8 mouse cellular contexts compared by ENCODE assay signal in genomic region chr1:156037144-156037583, GRCm38 (mm10). TPM values are rescaled to one million over a fixed set of nuclear protein-coding genes. Genes with fewer than 3 reads are reported as not detected.
DNase-seq lines count a peak whose midpoint lies in the region; ATAC-seq and TF ChIP-seq lines count a peak whose summit lies in the region.

No protein-coding gene starts in this region.

- H3K27me3 ChIP-seq in hindbrain, embryonic 10.5 days (ENCODE audit: insufficient read depth, poor library complexity, severe bottlenecking) = no peaks in the 10 kb centered on the region
- H3K27me3 ChIP-seq in hindbrain, embryonic 11.5 days (ENCODE audit: control insufficient read depth, insufficient read depth, low read length) = no peaks in the 10 kb centered on the region
- no peaks in the 10 kb centered on the region for H3K27me3 ChIP-seq in intestine, postnatal 0 days (replicated peaks; ENCODE audit: control insufficient read depth, insufficient read depth, low read length)
- H3K27me3 ChIP-seq in stomach, embryonic 15.5 days (replicated peaks) = no peaks in the 10 kb centered on the region

- 72% methylated on average over 5 of the region's 5 CpGs for WGBS in hindbrain, embryonic 10.5 days
- WGBS in hindbrain, embryonic 11.5 days = 69% methylated on average over 5 of the region's 5 CpGs
- WGBS in intestine, postnatal 0 days = 8% methylated on average over 5 of the region's 5 CpGs
- 6% methylated on average over 5 of the region's 5 CpGs for WGBS in lung, adult 2 months
- 32% methylated on average over 5 of the region's 5 CpGs for WGBS in stomach, embryonic 15.5 days

- peaks cover 34% of the 10 kb centered on the region for H3K4me1 ChIP-seq in hindbrain, embryonic 10.5 days (replicated peaks)
- H3K4me1 ChIP-seq in hindbrain, embryonic 11.5 days (replicated peaks; ENCODE audit: control insufficient read depth, insufficient read depth, low read length) = 0 out of 2 replicates have a peak, but pooled peaks cover 2% of the 10 kb centered on the region
- H3K4me1 ChIP-seq in intestine, postnatal 0 days (replicated peaks; ENCODE audit: control insufficient read depth, insufficient read depth, low read length) = no peaks in the 10 kb centered on the region
- peaks cover 11% of the 10 kb centered on the region for H3K4me1 ChIP-seq in lung, adult 2 months (ENCODE audit: control insufficient read depth, insufficient read depth, low read length)
- H3K4me1 ChIP-seq in stomach, embryonic 15.5 days = peaks cover 12% of the 10 kb centered on the region

- 0 out of 2 replicates have a peak overlapping the region, but pooled peaks have one; percentile 5 for H3K27ac ChIP-seq in hindbrain, embryonic 10.5 days
- no peak overlapping the region for H3K27ac ChIP-seq in hindbrain, embryonic 11.5 days (ENCODE audit: low read depth, low read length)
- peak overlapping the region; percentile 100 for H3K27ac ChIP-seq in gastrocnemius, adult 2 months
- H3K27ac ChIP-seq in intestine, postnatal 0 days (ENCODE audit: low read depth, low read length) = peak overlapping the region; percentile 78
- H3K27ac ChIP-seq in stomach, embryonic 15.5 days = peak overlapping the region; percentile 81

- H3K9me3 ChIP-seq in hindbrain, embryonic 10.5 days = no peaks in the 10 kb centered on the region
- no peaks in the 10 kb centered on the region for H3K9me3 ChIP-seq in hindbrain, embryonic 11.5 days (ENCODE audit: control insufficient read depth, low read length)
- H3K9me3 ChIP-seq in intestine, postnatal 0 days (ENCODE audit: control insufficient read depth) = no peaks in the 10 kb centered on the region
- no peaks in the 10 kb centered on the region for H3K9me3 ChIP-seq in stomach, embryonic 15.5 days

- H3K4me3 ChIP-seq in hindbrain, embryonic 10.5 days = peak overlapping the region; percentile 82
- no peak overlapping the region for H3K4me3 ChIP-seq in hindbrain, embryonic 11.5 days (ENCODE audit: low read depth, low read length)
- peak overlapping the region; percentile 96 for H3K4me3 ChIP-seq in gastrocnemius, adult 2 months
- H3K4me3 ChIP-seq in intestine, postnatal 0 days (ENCODE audit: low read depth, low read length) = peak overlapping the region; percentile 88
- peak overlapping the region; percentile 69 for H3K4me3 ChIP-seq in lung, adult 2 months (replicated peaks; ENCODE audit: extremely low read depth, low read depth, low read length)
- peak overlapping the region; percentile 27 for H3K4me3 ChIP-seq in stomach, embryonic 15.5 days (replicated peaks)

- H3K4me2 ChIP-seq in hindbrain, embryonic 11.5 days (replicated peaks; ENCODE audit: low read depth, low read length) = no peak overlapping the region
- peak overlapping the region; percentile 62 for H3K4me2 ChIP-seq in intestine, postnatal 0 days (replicated peaks; ENCODE audit: low read depth)
- peak overlapping the region; percentile 65 for H3K4me2 ChIP-seq in stomach, embryonic 15.5 days

- H3K9ac ChIP-seq in hindbrain, embryonic 11.5 days (ENCODE audit: low read depth, low read length) = no peak overlapping the region
- no peak overlapping the region for H3K9ac ChIP-seq in intestine, postnatal 0 days (ENCODE audit: low read depth, low read length)
- H3K9ac ChIP-seq in stomach, embryonic 15.5 days = no peak overlapping the region

- DNase-seq in hindbrain, embryonic 10.5 days (ENCODE audit: low spot score) = no peak
- DNase-seq in hindbrain, embryonic 11.5 days (ENCODE audit: low spot score) = no peak
- peak; percentile 25 for DNase-seq in Muller cell, postnatal 12 days (ENCODE audit: inconsistent ontology term)
- DNase-seq in gastrocnemius, adult 2 months = peak; percentile 59
- DNase-seq in lung, adult 2 months = peak; percentile 51
- no peak for DNase-seq in frontal cortex, postnatal 14 days (ENCODE audit: low spot score in 2 of 2)

- H3K36me3 ChIP-seq in hindbrain, embryonic 10.5 days = peaks cover 19% of the 10 kb centered on the region
- peaks cover 2% of the 10 kb centered on the region; the same call in 1 of the 2 replicates for H3K36me3 ChIP-seq in hindbrain, embryonic 11.5 days (ENCODE audit: control insufficient read depth, insufficient read depth, low read length)
- peaks cover 8% of the 10 kb centered on the region for H3K36me3 ChIP-seq in intestine, postnatal 0 days (ENCODE audit: control insufficient read depth, insufficient read depth)
- H3K36me3 ChIP-seq in stomach, embryonic 15.5 days = peaks cover 6% of the 10 kb centered on the region; the same call in 1 of the 2 replicates

- peak; percentile 91; the same call in 1 of the 2 replicates for TF ChIP-seq POLR2A in lung, adult 2 months (IDR thresholded peaks at IDR 0.05; ENCODE audit: borderline replicate concordance, extremely low read depth, low read depth, low read length)

- ATAC-seq in hindbrain, embryonic 11.5 days (ENCODE audit: low FRiP score) = no peak
- no peak for ATAC-seq in intestine, postnatal 0 days
- no peak for ATAC-seq in stomach, embryonic 15.5 days (ENCODE audit: insufficient read depth, low FRiP score, low read depth)

- intact Hi-C loops in gastrocnemius, adult 2 months (cut with DNase I) = no loop called here

- no peak for TF ChIP-seq CTCF in gastrocnemius, adult 2 months (IDR thresholded peaks at IDR 0.05)
- TF ChIP-seq CTCF in intestine, postnatal 0 days (IDR thresholded peaks at IDR 0.05; ENCODE audit: low read depth) = no peak
- no peak for TF ChIP-seq CTCF in lung, adult 2 months (IDR thresholded peaks at IDR 0.05; ENCODE audit: insufficient read depth, low read length)

RNA-seq across cellular contexts. Expression of gene Tor1aip1, which starts 0.9 kb away (rescaled TPM):
- polyA plus RNA-seq in hindbrain, embryonic 10.5 days (2016; fragmentation: Nextera tagmentation; extraction: Ambion mirVana) = 34.5 and 41.9 TPM in 2 replicates
- polyA plus RNA-seq in hindbrain, embryonic 11.5 days (2014; fragmentation: Nextera tagmentation; extraction: Ambion mirVana) = 38.8 and 44.1 TPM in 2 replicates
- 100 to 1,000 TPM; 115 to 138 TPM for total RNA-seq in gastrocnemius, adult 2 months (2021)
- 34.6 and 34.7 TPM in 2 replicates for polyA plus RNA-seq in intestine, postnatal 0 days (2015; fragmentation: Nextera tagmentation; extraction: Ambion mirVana)
- polyA plus RNA-seq in lung, adult 2 months (2012; rRNA removed) = 35.5 and 36.6 TPM in 2 replicates
- polyA plus RNA-seq in stomach, embryonic 15.5 days (2015; fragmentation: Nextera tagmentation; extraction: Ambion mirVana) = 36.0 and 39.7 TPM in 2 replicates

RNA-seq across cellular contexts. Expression of gene Tor1aip2, which starts 2.0 kb away (rescaled TPM):
- polyA plus RNA-seq in hindbrain, embryonic 10.5 days (2016; fragmentation: Nextera tagmentation; extraction: Ambion mirVana) = 94.6 and 104 TPM in 2 replicates
- 112 and 123 TPM in 2 replicates for polyA plus RNA-seq in hindbrain, embryonic 11.5 days (2014; fragmentation: Nextera tagmentation; extraction: Ambion mirVana)
- total RNA-seq in gastrocnemius, adult 2 months (2021) = 10 to 100 TPM; 56.6 to 66.2 TPM
- 129 and 142 TPM in 2 replicates for polyA plus RNA-seq in intestine, postnatal 0 days (2015; fragmentation: Nextera tagmentation; extraction: Ambion mirVana)
- 52.0 and 62.4 TPM in 2 replicates for polyA plus RNA-seq in lung, adult 2 months (2012; rRNA removed)
- polyA plus RNA-seq in stomach, embryonic 15.5 days (2015; fragmentation: Nextera tagmentation; extraction: Ambion mirVana) = 108 and 113 TPM in 2 replicates

Comparison
In these comparisons a context has a peak if more than half of its experiments do, and no peak if none do; other contexts are left out.
1. DNase-seq: peak in Muller cell, postnatal 12 days (single experiment), gastrocnemius, adult 2 months (single experiment) and lung, adult 2 months (single experiment); none in hindbrain, embryonic 10.5 days (single experiment), hindbrain, embryonic 11.5 days (single experiment) and frontal cortex, postnatal 14 days (0 of 2).